Mouse (Mus musculus) naive thymus-derived CD4-positive, alpha-beta T cell, adult 2 months (primary cell): ENCODE results near the gene Gdpd5.
"Not testable (repeated sequence)": the region's sequence is repeated elsewhere in the genome, so short reads cannot be mapped to it uniquely, and the experiment has no call there.

Experiments used
- DNase-seq: peaks from one replicate; pipeline ENCODE4 v3.0.0-alpha.2; 2011; ENCODE audit warnings: low read depth

Gdpd5 gene

GRCm38 (mm10) chr7:99476558-99477114 is 95.4 kb downstream of the Gdpd5 start:
- DNase-seq = no peak

- no peak for DNase-seq
These were observed 96.0 kb downstream of the Gdpd5 start for GRCm38 (mm10) chr7:99477235-99477634.

DNA sequence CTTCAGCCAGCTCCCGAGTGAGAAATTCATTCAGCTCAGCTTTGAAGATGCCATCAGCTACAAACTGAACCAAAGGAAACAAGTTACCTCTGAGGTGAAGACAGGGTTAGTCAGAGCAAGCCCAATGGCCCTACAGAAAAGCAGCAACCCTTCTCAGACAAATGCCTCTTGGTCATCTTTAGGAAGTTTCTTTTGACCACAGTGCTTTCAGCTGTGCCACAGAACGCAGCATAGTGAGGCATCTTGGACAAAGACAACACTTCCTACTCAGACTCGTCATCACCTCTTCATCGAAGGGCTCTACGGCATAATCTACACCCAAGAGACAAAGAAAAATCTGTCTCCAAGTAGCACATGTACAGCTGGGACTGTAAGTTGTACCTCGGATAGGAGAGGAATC is 101.4 kb downstream of the Gdpd5 start:
- DNase-seq = no peak

DNA sequence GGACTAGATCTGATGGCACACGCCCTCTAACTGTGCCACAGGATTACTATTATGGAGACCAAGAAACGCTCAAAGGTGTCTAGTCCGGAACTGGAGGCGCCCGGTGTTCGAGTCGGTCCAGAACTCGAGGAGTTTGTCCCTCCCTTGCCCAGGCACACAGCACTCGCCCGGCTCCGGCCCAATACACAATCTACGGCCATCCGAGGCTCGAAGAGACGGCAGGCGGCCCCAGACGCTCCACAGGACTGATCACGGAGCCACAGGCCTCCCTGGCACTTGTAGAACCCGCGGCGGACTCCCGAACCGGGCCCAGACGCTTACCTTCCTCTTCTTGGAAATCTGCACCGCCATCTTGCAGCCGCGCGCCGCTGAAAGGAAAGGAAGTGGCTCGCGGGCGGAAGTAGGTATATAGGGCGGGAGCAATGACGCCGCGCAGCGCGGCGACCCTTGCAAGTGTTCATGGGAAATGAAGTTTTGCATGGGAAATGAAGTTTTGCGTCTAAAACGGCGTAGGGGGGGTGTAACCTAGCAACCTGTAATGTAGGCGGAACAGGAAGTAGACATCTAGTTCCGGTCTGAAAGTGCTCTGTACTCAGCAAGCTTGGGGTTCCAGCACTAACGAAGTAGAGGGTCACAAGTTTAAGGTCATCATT is 102.2 kb downstream of the Gdpd5 start, which contains the start of gene Rps3:
TSS of gene Rps3 (minus strand) at position 468 of the 653 bp plus-strand sequence.
- peak; percentile 98 for DNase-seq

- no peak for DNase-seq
These were observed 102.7 kb downstream of the Gdpd5 start for GRCm38 (mm10) chr7:99483924-99484319.

DNA sequence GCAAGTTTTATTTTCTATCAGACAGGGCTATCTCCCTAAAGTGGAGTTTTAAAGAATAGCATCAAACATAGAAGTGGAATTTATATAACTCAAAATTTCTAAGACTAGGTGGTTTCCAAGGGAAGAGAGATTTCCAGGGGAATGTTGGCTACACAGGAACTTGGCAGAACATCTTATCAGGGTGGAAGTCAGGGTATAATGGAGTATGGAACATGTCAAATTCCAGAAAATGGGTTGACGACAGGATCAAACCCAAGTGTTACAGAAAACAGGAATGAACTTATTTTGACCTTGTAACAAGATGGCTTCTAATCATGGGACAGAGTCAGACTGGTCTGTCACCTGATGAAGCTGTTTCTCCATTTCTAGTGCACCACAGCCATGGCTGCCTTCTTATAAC is 103.5 kb downstream of the Gdpd5 start:
- DNase-seq = no peak

DNA sequence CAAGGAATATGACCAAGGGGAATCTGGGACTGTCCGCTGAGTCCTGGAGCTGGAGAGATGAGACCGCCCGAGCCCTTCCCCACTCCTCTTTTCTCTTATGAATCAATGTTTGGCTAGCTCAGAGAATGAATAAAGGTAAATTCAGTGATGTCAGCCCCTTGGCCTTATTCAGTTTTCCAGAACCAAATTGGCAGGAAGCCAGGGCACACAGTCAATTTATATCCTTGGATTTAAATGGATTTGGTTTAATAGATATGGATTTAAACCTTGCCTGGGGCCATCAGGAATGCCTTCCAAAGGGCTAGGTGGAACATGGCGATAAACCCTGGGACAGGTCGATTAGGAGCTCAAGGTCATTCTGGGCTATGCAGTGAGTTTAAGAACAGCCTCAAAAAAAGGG is 108.5 kb downstream of the Gdpd5 start:
- no peak for DNase-seq

- DNase-seq = no peak
These were observed 117.9 kb downstream of the Gdpd5 start for GRCm38 (mm10) chr7:99499128-99499527.

GRCm38 (mm10) chr7:99500201-99500600 is 119.0 kb downstream of the Gdpd5 start:
- DNase-seq = peak; percentile 86

DNA sequence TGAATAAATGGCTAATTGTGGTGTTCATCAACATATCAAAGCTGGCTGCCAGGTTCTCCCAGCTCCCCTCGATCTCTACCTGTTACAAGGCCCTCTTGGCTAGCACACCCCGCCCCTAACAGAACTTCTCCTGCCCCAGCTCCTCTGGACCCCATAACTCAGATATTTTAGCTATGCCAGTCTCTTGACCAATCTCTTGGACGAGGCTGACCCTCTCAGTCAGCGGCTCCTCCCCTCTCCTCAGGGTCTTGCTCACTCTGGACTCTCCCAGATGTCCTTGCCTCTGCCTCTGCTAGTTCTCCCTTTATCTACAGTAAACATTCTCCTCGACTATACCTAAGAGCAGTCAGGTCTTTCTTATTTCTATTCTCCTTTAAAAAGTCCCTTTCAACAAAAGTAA is 119.4 kb downstream of the Gdpd5 start:
- DNase-seq = no peak

DNA sequence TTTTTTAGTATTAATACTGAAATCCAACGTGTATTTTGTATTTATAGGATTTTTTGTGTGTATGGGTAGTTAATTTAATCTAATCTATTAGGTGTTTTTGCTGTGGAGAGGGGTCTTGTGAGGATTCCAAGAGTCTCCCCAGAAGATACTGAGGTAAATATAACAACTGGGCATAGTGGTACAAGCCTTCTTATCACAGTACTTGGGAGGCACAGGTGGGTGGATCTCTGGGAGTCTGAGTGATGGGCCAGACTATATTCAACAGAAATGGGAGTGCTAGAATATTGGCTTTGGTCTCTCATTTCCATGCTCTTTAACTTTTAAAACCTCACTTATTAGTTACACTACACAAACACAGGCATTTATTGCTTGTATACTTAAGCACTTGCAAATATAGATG is 119.9 kb downstream of the Gdpd5 start:
- DNase-seq = no peak

DNA sequence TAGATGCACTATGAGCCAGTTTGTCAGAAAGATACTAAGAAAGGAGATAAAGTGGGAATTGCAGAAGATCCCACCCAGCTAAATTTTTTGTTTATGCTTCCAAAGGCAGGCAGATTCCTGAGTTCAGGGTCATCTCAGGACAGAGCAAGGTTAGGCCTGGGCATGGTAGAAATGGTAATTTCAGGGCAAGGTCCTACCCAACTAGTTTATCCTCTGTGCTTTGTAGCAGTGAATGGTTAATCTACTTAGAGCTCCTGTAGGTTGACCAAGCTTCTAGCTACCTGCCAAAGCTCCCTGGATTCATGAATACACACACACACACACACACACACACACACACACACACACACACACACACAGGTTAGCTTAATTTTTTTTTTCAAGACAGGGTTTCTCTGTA is 123.3 kb downstream of the Gdpd5 start:
- DNase-seq = no peak

DNA sequence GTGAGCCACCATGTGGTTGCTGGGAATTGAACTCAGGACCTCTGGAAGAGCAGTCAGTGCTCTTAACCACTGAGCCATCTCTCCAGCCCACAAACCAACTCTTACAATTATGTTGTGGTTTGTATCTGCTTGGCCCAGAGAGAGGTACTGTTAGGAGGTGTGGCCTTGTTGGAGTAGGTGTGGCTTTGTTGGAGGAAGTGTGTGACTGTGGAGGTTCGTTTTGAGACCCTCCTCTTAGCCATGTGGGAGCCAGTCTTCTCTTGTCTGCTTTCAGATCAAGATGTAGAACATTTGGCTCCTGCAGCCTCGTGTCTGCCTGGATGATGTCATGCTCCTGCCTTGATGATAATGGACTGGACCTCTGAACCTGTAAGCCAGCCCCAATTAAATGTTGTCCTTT is 127.0 kb downstream of the Gdpd5 start:
- not testable (repeated sequence) for DNase-seq

DNA sequence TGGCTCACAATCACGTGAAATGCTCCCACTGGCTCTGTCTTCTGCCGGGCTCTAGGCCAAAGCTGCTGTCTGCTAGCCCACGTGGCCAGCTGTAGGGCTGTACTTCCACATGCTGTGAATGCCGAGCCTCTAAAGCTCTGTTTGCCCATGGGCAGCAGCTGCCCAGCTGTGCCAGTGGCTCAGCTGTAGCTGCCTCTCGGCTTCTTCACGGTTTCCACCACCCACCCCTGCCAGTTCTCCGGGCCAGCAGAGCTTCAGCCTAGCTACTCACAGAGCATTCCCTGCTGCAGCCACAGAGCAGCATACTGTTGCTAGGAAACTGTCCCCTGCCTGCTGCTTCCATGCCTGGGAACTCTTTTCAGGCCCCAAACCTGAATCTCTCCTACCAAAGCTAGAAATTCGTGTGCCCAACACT is 128.9 kb downstream of the Gdpd5 start:
- no peak for DNase-seq
